Mouse (Mus musculus) cerebellum, adult 2 months (tissue): ENCODE data around the gene 1700011L22Rik.

ENCODE experiments used
- CTCF ChIP-seq: fragments of 200-500 bp; IDR thresholded peaks from 2 replicates; pipeline ENCODE4 v1.5.1; 2011; ENCODE audit warnings: low read depth, mild to moderate bottlenecking, control low read depth, low read length, moderate library complexity, borderline replicate concordance; ENCODE audit not compliant: insufficient read depth
- POLR2A ChIP-seq: fragments of 200-500 bp; IDR thresholded peaks from 2 replicates; pipeline ENCODE4 v1.6.1; 2011; ENCODE audit warnings: low read length, control low read depth, borderline replicate concordance; ENCODE audit not compliant: insufficient read depth

DNA sequence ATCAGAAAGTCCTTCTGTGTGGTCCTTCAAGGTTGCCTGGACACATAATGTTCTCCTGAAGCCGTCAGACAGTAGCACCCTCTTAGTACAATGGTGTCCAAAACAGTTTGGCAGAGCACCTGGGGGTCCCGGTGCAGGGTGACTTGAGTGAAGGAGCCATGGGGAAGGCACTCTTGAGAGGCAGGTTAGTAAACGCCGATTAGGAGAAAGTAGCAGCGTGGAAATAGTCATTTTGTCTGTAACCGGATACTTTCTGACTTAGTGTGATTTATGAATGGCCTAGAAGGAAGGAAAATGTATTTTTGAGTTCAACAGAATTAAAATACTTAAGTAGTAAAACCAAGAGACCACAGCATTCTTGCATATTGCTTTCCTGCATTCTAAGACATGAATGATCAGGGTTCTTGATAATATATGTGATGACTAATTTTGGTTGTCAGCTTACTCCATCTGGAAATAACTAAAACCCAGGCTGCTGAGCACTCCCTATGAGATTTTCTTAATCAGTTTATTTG lies 33.1 kb upstream of the 1700011L22Rik start:
- TF ChIP-seq POLR2A (no peak), CTCF (no peak)
